Mouse (Mus musculus) MEL (cell line): ENCODE measurements around the gene Myf5. TPM values are rescaled to one million over a fixed set of nuclear protein-coding genes. Genes with fewer than 3 reads are reported as not detected.

ENCODE experiments used
- DNase-seq: peaks from one replicate; pipeline ENCODE4 v3.0.0; 2011; ENCODE audit warnings: low read depth, low spot score
- H3K27ac ChIP-seq: 2 replicates; pipeline ENCODE4 v1.5.1; 2012; ENCODE audit warnings: low read depth, mild to moderate bottlenecking, control low read depth, low read length, moderate library complexity; ENCODE audit not compliant: control insufficient read depth
- H3K27me3 ChIP-seq, 2 experiments: fragments of 150-350 bp in 1 of 2; sonication (generic) in 1 of 2; 2 replicates each; pipeline ENCODE4 v1.6.1; 2012; ENCODE audit warnings: low read length in 2 of 2, mild to moderate bottlenecking in 2 of 2, improper control_type of control experiment in 1 of 2, moderate library complexity in 1 of 2; ENCODE audit not compliant: insufficient read depth in 2 of 2, control insufficient read depth in 1 of 2
- H3K36me3 ChIP-seq, 2 experiments: 2 replicates each; pipeline ENCODE4 v1.6.1; 2012 to 2014; ENCODE audit warnings: low read length in 2 of 2, improper control_type of control experiment in 1 of 2, inconsistent platforms in 1 of 2, mild to moderate bottlenecking in 1 of 2; ENCODE audit not compliant: insufficient read depth in 2 of 2, control insufficient read depth in 1 of 2
- H3K4me1 ChIP-seq, 2 experiments: fragments of 150-350 bp in 1 of 2; sonication (generic) in 1 of 2; 2 replicates each; pipeline ENCODE4 v1.6.1; 2012; ENCODE audit warnings: low read length in 2 of 2, improper control_type of control experiment in 1 of 2, mild to moderate bottlenecking in 1 of 2; ENCODE audit not compliant: insufficient read depth in 2 of 2, control insufficient read depth in 1 of 2
- H3K4me3 ChIP-seq, 2 experiments: fragments of 150-350 bp in 1 of 2; sonication (generic) in 1 of 2; 2 replicates each; pipeline ENCODE4 v1.5.1; 2012; ENCODE audit warnings: low read depth in 2 of 2, low read length in 2 of 2, mild to moderate bottlenecking in 2 of 2, moderate library complexity in 2 of 2, control low read depth in 1 of 2, improper control_type of control experiment in 1 of 2; ENCODE audit not compliant: control insufficient read depth in 1 of 2, insufficient read depth in 1 of 2
- H3K79me2 ChIP-seq: 2 replicates; pipeline ENCODE4 v1.6.1; 2012; ENCODE audit warnings: mild to moderate bottlenecking, low read length, moderate library complexity; ENCODE audit not compliant: control insufficient read depth, poor library complexity, insufficient read depth
- H3K9ac ChIP-seq: 2 replicates; pipeline ENCODE4 v1.6.1; 2012; ENCODE audit warnings: low read depth, mild to moderate bottlenecking, control low read depth, low read length, moderate library complexity; ENCODE audit not compliant: control insufficient read depth, poor library complexity, severe bottlenecking
- H3K9me3 ChIP-seq: fragments of 150-350 bp; sonication (generic); replicated peaks from 2 replicates; pipeline ENCODE4 v1.6.1; 2012; ENCODE audit warnings: mild to moderate bottlenecking, low read length, improper control_type of control experiment, moderate library complexity; ENCODE audit not compliant: insufficient read depth
- CTCF ChIP-seq, 3 experiments: IDR thresholded peaks in 2 of 3; conservative IDR thresholded peaks in 1 of 3; 2 replicates each; pipeline ENCODE4 v1.5.1; 2011 to 2012; ENCODE audit warnings: low read length in 3 of 3, low read depth in 2 of 3, mild to moderate bottlenecking in 2 of 3, improper control_type of control experiment in 1 of 3, inconsistent platforms in 1 of 3, mixed read lengths in 1 of 3, moderate library complexity in 1 of 3; ENCODE audit not compliant: control insufficient read depth in 1 of 3, insufficient read depth in 1 of 3, poor library complexity in 1 of 3, severe bottlenecking in 1 of 3
- ELF1 ChIP-seq: IDR thresholded peaks from 2 replicates; pipeline ENCODE4 v1.6.1; 2014; ENCODE audit warnings: low read depth, mild to moderate bottlenecking, inconsistent platforms, low read length, improper control_type of control experiment, moderate library complexity
- GABPA ChIP-seq: IDR thresholded peaks from 2 replicates; pipeline ENCODE4 v1.6.1; 2012; ENCODE audit warnings: low read depth, mild to moderate bottlenecking, inconsistent platforms, low read length, improper control_type of control experiment, moderate library complexity
- GATA1 ChIP-seq: IDR thresholded peaks from 2 replicates; pipeline ENCODE4 v1.6.1; 2011; ENCODE audit warnings: low read depth, low read length, improper control_type of control experiment
- MAX ChIP-seq: IDR thresholded peaks from 2 replicates; pipeline ENCODE4 v1.6.1; 2011; ENCODE audit warnings: low read length, improper control_type of control experiment
- MXI1 ChIP-seq: IDR thresholded peaks from 2 replicates; pipeline ENCODE4 v1.6.1; 2011; ENCODE audit warnings: mild to moderate bottlenecking, low read depth, low read length, improper control_type of control experiment
- MYB ChIP-seq: IDR thresholded peaks from 2 replicates; pipeline ENCODE4 v1.6.1; 2011; ENCODE audit warnings: mild to moderate bottlenecking, low read depth, low read length, improper control_type of control experiment
- MYC ChIP-seq: IDR thresholded peaks from 2 replicates; pipeline ENCODE4 v1.6.1; 2011; ENCODE audit warnings: low read depth, mild to moderate bottlenecking, low read length, improper control_type of control experiment, moderate library complexity
- NELFE ChIP-seq: IDR thresholded peaks from 2 replicates; pipeline ENCODE4 v1.6.1; 2011; ENCODE audit warnings: low read depth, low read length, improper control_type of control experiment
- POLR2AphosphoS5 ChIP-seq: IDR thresholded peaks from 2 replicates; pipeline ENCODE4 v1.6.1; 2012; ENCODE audit warnings: low read depth, borderline replicate concordance, mild to moderate bottlenecking, inconsistent platforms, low read length, moderate library complexity, mixed read lengths
- SIN3A ChIP-seq: IDR thresholded peaks from 2 replicates; pipeline ENCODE4 v1.6.1; 2012; ENCODE audit warnings: low read length, improper control_type of control experiment, inconsistent platforms
- SMC3 ChIP-seq: IDR thresholded peaks from 2 replicates; pipeline ENCODE4 v1.6.1; 2011; ENCODE audit warnings: low read depth, low read length, improper control_type of control experiment
- TAL1 ChIP-seq: IDR thresholded peaks from 2 replicates; pipeline ENCODE4 v1.6.1; 2012; ENCODE audit warnings: mild to moderate bottlenecking, inconsistent platforms, low read length, moderate library complexity, mixed read lengths
- TCF12 ChIP-seq: IDR thresholded peaks from 2 replicates; pipeline ENCODE4 v1.6.1; 2014; ENCODE audit warnings: low read depth, mild to moderate bottlenecking, inconsistent platforms, low read length, improper control_type of control experiment, moderate library complexity
- UBTF ChIP-seq: IDR thresholded peaks from 2 replicates; pipeline ENCODE4 v1.6.1; 2012; ENCODE audit warnings: low read depth, mild to moderate bottlenecking, inconsistent platforms, low read length, improper control_type of control experiment, moderate library complexity, borderline replicate concordance; ENCODE audit not compliant: insufficient read depth
- USF2 ChIP-seq, 2 experiments: IDR thresholded peaks; 2 replicates each; pipeline ENCODE4 v1.6.1; 2011 to 2012; ENCODE audit warnings: improper control_type of control experiment in 2 of 2, low read length in 2 of 2, borderline replicate concordance in 1 of 2, inconsistent platforms in 1 of 2, low read depth in 1 of 2, mild to moderate bottlenecking in 1 of 2; ENCODE audit not compliant: insufficient read depth in 1 of 2
- ZC3H11A ChIP-seq: IDR thresholded peaks from 2 replicates; pipeline ENCODE4 v1.6.1; 2012; ENCODE audit warnings: low read depth, mild to moderate bottlenecking, inconsistent platforms, low read length, improper control_type of control experiment
- ZMIZ1 ChIP-seq: IDR thresholded peaks from 2 replicates; pipeline ENCODE4 v1.6.1; 2012; ENCODE audit warnings: low read depth, mild to moderate bottlenecking, inconsistent platforms, low read length, improper control_type of control experiment, moderate library complexity
- polyA plus RNA-seq, 2 experiments: library from polyadenylated mRNA; stranded (reverse) in 1 of 2; unstranded in 1 of 2; fragments of >175 nt in 1 of 2; fragments of >200 nt in 1 of 2; gene quantifications; 2 replicates each; pipeline versions ENCODE4 v1.2.1 to v1.2.4; 2012; ENCODE audit warnings: low replicate concordance in 2 of 2, low read depth in 1 of 2; ENCODE audit not compliant: insufficient read length in 2 of 2, insufficient read depth in 1 of 2, missing spikeins in 1 of 2
- total RNA-seq: library from RNA; depleted of rRNA; stranded (reverse); fragments of 300-350 nt; gene quantifications from 2 replicates; pipeline ENCODE4 v1.2.3, GENCODE M21; 2012

Myf5 gene
- total and polyA plus RNA-seq, 3 experiments: not detected

DNA sequence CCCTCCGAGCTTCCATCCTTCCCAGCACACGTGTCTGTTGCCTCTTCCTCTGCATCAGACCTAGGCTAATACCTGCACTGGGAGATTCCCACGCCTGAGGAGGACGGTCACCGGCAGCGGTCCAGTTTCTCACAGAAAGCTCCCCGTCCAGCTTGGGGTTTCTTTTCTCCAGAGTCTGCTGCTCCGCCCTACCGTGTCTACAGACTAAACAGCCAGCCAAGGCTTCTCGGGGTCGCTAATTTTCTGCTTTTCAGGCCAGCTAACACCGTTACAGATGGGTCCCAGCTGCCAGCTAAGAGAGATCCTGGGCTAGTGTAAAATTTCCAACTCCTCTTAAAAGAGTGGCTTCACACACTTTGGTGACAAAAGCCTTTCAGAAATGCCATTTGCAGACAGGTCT, 836 bp upstream of the Myf5 start:
- H3K36me3 ChIP-seq: no peaks in the 10 kb centered on the region
- no peak overlapping the region for H3K4me3 ChIP-seq

DNA sequence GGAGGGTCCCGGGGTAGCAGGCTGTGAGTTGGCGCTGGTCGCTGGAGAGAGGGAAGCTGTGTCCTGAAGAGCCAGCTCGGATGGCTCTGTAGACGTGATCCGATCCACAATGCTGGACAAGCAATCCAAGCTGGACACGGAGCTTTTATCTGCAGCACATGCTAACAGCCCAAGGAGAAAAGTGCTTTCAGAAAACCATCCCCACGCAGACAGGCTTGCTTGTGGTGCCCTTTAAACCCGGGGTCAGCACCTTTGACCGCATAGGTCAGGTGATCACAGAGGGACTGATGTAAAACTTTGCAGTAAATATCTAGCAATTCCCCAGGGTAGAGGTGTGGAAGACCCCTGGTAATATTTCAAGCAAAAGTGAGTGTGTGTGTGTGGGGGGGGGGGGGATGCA, 1.9 kb downstream of the Myf5 start:
- no peaks in the 10 kb centered on the region for H3K79me2 ChIP-seq
- no peaks in the 10 kb centered on the region for H3K9me3 ChIP-seq
- H3K27me3 ChIP-seq: no peaks in the 10 kb centered on the region
- no peak for DNase-seq
- no peak overlapping the region for H3K27ac ChIP-seq
- H3K4me1 ChIP-seq: no peaks in the 10 kb centered on the region
- H3K9ac ChIP-seq: no peak overlapping the region
- TF ChIP-seq NELFE (no peak), UBTF (no peak)
- no peak overlapping the region for H3K4me3 ChIP-seq
- H3K36me3 ChIP-seq: no peaks in the 10 kb centered on the region

More for the DNA sequence above, 836 bp upstream of the Myf5 start:
- TF ChIP-seq MYC (no peak), GATA1 (no peak), ZC3H11A (no peak)
- no peaks in the 10 kb centered on the region for H3K27me3 ChIP-seq
- no peaks in the 10 kb centered on the region for H3K4me1 ChIP-seq
- DNase-seq: no peak
- no peak overlapping the region for H3K27ac ChIP-seq
- H3K9ac ChIP-seq: no peak overlapping the region
- no peaks in the 10 kb centered on the region for H3K79me2 ChIP-seq
- H3K9me3 ChIP-seq: no peaks in the 10 kb centered on the region

DNA sequence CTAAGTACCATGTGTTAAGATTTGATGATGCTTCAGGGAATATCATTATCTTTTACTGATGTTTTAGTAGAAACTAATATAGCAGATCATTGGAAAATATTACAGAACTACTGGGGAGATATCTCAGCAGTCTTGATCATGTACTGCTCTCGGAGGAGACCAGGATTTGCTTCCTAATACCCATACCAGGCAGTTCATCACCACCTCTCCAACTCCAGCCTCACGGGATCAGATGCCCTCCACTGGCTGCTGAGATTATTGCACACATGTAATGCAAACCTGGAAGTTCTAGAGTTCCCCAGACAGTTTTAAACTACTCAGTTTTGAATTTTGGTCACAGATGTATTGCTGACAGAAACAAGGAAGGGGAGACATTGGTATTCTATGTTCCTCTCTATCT, 12.4 kb downstream of the Myf5 start:
- no peak overlapping the region for H3K9ac ChIP-seq
- TF ChIP-seq ZC3H11A: no peak
- no peak for TF ChIP-seq SIN3A
- TF ChIP-seq TCF12: no peak
- no peak for TF ChIP-seq MXI1
- no peak for TF ChIP-seq SMC3
- TF ChIP-seq USF2 (IDR thresholded peaks at IDR 0.05; ENCODE audit: borderline replicate concordance in 1 of 2, insufficient read depth in 1 of 2, low read depth in 1 of 2, low read length in 2 of 2): no peak
- no peak for TF ChIP-seq POLR2AphosphoS5
- no peak for TF ChIP-seq MAX
- TF ChIP-seq TAL1: no peak
- no peak for TF ChIP-seq ZMIZ1
- no peak for TF ChIP-seq GABPA
- TF ChIP-seq MYB: no peak
- no peak for TF ChIP-seq CTCF (IDR thresholded peaks at IDR 0.05 in 2 of 3, conservative IDR thresholded peaks at IDR 0.05 in 1 of 3; ENCODE audit: control insufficient read depth in 1 of 3, insufficient read depth in 1 of 3, low read depth in 2 of 3, low read length in 3 of 3, poor library complexity in 1 of 3, severe bottlenecking in 1 of 3)
- TF ChIP-seq ELF1: no peak
- TF ChIP-seq, all 39 proteins: peak for 0
- H3K27ac ChIP-seq: no peak overlapping the region
- H3K4me1 ChIP-seq: no peaks in the 10 kb centered on the region
- H3K4me3 ChIP-seq: no peak overlapping the region
- DNase-seq: no peak
- no peaks in the 10 kb centered on the region for H3K36me3 ChIP-seq
- H3K79me2 ChIP-seq: no peaks in the 10 kb centered on the region
- no peaks in the 10 kb centered on the region for H3K9me3 ChIP-seq
- H3K27me3 ChIP-seq: no peaks in the 10 kb centered on the region
